Mouse (Mus musculus): Measurements from ENCODE around the gene 2510002D24Rik.
"Not testable (repeated sequence)": the region's sequence is repeated elsewhere in the genome, so short reads cannot be mapped to it uniquely, and the experiment has no call there.

The 2510002D24Rik gene

DNA sequence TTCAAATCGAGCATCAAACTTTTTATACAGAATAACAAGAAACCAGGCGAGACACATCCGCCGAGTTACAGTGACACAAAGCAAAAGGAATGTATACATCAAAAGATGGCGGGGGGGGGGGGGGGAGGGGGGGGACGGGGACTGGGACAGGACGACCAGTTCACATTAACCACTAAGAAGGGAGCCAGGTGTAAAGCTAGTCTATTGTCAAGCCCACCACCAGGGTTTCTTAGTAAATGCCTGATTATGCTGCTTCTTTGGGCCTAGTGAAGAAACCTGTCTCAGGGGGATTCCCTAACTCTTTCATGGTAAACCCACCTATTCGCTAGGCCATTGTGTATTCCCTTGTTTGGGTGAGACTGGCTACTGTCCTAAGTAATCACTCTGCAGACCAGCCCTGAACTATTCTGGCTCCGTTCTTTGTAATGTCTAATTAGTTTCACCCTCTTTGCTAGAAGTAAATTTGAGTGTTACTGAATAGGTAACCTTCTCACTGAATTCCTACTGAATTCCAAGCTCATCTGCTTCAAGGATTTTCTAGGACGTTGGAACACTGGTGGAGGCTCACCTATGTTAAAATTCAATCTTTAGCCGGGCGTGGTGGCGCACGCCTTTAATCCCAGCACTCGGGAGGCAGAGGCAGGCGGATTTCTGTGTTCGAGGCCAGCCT, 13.3 kb downstream of the 2510002D24Rik start:
- not testable (repeated sequence) for DNase-seq (ENCODE audit: low read depth in 1 of 2, low spot score in 2 of 2)

DNA sequence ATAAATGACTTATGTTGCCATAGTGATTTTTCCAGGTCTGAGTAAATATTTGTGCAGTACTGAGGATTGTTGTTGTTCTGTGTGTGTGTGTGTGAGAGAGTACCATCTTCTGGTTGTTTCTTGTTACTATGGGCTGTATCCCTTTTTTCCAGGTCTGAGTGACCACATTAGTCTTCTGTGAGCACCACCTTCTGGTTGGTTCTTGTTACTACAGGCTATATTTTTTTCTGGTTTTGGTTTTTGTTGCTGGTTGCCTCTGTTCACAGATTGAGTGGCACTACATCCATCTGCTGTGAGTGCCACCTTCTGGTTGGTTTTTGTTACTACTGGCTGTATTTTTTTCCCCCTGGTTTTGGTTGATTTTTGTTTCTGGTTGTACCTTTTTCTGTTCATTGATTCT, 22.2 kb downstream of the 2510002D24Rik start:
- DNase-seq (ENCODE audit: low read depth in 1 of 2, low spot score in 2 of 2): peak in 1 of 2 experiments; percentile 14

DNA sequence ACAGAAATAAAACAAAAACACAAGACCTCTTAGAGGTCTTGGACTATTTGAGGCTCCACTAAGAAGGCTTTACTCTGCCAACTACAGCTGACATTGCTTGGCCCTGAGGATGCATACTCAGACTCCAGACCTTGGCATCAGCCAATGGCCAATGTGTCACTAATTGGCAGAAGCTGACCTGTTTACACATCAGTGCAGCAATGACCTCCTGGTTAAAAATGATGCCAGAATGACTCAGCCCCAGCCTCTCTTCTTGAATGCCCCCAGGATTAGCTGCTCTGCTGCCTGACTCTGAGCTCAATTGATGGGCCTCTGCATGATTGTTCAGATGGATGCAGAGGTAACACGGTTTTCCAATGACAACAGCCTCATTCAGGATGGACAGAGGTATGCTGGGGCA, 23.8 kb downstream of the 2510002D24Rik start:
- DNase-seq (ENCODE audit: low read depth in 1 of 2, low spot score in 2 of 2): no peak

DNA sequence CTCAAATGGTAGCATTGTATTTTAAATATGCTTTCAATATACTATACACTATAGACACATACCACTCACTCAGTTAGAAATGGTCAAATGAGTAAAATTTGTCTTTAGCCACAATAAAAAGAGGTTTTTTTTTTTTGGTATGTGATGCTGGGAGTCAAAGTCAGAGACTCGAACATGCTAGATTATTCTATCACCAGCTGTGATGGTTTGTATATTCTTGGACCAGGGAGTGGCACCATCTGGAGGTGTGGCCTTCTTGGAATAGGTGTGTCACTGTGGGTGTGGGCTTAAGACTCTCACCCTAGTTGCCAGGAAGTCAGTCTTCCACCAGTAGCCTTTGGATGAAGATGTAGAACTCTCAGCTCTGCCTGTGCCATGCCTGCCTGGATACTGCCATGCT, 34.1 kb downstream of the 2510002D24Rik start:
- not testable (repeated sequence) for DNase-seq (ENCODE audit: low read depth in 1 of 2, low spot score in 2 of 2)

DNA sequence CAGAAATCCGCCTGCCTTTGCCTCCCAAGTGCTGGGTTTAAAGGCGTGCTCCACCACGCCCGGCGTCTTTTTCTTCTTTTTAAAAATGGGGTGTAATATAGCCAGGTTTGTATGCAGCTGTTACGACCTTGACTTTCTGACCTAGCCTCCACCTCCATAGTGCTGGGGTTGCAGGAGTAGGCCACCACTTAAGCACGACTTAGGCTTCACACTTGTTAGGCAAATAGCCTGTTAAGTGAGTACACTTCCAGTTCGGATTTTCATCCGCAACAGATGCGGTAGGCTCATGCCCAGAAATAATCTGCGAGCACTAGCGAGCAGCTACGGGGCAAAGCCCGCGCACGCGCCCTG, 39.7 kb downstream of the 2510002D24Rik start:
- DNase-seq (ENCODE audit: low read depth in 1 of 2, low spot score in 2 of 2): no peak

DNA sequence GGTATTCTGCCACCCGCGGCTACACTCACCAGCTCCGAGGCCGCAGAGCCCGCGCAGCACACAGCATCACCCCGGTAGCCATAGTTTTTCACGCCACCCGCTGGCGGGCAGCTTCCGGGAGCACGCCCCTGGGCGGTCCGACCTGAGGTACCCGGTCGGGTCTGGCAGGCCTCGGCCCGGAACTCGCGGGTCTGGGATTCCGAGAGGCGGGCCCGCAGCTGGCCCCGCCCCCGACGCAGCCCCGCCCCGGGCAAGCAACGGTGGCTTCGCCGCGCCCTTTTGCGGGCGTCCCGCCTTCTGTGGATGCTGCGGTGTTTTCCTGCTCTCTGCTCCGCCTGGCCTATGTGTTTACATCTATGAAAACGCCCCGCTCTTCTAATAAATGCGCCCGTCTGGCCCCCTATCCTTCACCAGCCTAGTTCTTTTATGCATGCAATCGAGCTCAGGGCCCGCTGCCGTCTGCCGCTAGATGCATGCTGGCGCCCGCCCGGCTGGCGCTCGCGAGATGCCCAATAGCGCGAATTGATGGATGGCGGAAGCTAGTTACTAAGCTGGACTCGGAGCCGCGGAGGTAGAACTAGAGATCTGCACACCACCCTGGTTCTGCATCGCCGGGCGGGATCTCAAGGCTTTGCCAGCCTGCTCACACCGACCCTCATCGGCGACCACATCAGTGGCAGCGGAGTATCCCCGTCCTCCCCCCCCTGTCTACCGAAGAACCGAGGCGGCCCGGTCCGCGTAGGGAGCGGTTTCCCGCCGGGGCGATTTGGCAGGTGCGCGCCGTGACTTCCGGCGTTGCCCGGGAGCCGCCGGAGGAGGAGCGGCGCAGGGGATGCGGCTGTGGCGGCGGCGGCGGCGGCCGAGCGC, 40.3 kb downstream of the 2510002D24Rik start, which contains the start of the genes Mrpl40 and Hira:
Gene Mrpl40, minus strand, starts transcription at position 421 of the 867 bp plus-strand sequence.
Gene Hira, plus strand, starts transcription at position 596 of the 867 bp plus-strand sequence.
- DNase-seq (ENCODE audit: low read depth in 1 of 2, low spot score in 2 of 2): peak; percentile 86 to 89

DNA sequence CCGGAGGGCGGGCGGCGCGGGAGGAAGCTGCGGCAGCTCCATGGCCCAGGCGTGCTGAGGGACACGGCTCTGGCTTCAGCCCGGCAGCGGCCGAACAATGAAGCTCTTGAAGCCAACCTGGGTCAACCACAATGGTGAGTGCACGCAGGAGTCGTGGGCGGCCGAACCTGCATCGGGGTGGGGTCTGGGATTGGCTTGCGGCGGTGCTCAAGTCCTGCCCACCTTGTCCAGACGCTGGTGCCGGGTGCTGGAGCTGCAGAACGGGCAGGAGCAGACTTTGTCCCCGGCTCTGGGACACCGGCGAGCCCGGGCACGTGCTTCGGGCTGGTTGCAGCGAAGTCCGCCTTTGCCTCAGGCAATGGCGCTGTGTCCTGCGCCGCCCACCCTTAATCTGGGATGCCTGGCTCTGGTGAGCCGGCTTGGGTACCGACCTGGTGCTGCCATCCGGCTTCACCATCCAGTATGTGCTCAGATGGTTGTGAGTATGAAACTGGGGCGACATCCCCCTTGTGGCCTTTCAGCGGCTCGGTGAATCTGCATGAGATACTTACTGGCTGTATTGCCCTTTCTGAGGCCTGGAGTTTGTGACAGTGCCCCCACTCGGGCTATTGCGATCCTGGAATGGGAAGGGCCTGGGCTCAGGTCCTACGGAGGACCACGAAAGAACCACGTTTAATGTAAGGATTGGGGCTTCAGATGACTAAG, 41.2 kb downstream of the 2510002D24Rik start:
- DNase-seq (ENCODE audit: low read depth in 1 of 2, low spot score in 2 of 2): peak; percentile 16 to 34

DNA sequence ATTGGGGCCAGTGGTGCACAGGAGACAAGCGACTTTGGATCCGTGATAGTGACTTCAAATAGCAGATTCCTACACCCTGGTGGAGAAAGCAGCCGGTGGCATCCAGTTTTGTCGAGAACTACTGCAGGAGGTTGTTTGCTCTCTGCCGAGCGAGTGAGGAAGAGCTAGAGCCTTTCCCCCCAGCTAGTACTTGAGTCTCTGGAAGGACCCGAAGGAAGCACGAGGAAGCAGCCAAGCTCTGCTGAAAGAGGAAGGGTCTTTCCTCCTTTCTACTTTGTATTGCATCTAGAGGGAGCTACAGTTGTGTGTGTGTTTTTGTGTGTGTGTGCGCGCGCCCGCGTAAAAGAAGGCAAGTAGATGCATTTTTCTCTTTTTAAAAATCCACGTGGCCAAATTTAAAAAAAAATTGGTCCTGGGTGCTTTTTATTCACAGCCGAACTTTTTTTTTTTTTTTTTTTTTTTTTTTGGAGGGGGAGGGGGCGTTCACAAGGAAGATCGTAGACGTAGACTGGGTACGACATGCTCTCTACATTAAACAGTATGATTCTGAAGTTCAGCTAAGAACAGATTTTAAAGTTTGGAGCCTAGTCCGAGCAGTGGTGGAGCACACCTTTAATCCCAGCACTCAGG, 41.8 kb downstream of the 2510002D24Rik start:
- DNase-seq (ENCODE audit: low read depth in 1 of 2, low spot score in 2 of 2): no peak

DNA sequence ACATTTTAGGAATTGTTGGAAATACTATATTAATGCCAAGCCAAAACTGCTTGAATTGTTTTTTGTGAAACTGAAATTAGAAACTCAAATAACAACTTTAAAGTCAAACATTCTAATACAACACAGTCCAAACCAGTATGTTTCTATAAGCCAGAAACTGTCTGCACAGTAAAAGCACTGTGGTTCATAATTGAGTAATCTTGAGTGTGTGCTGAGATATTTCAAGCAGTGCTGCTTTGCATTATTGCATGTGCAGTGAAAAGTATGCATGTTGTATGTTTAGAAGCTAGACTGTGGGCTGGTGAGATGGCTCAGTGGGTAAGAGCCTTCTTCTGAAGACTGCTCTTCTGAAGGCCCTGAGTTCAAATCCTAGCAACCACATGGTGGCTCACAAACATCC, 47.7 kb downstream of the 2510002D24Rik start:
- no peak for DNase-seq (ENCODE audit: low read depth in 1 of 2, low spot score in 2 of 2)

Measured in monocyte, adult 2 months (primary cell).